Mouse (Mus musculus) cerebral cortex, adult 2 months (tissue): Measurements from ENCODE around the gene Rasl10b.

Source experiments
- WGBS: fragments of 180-500 bp; shearing (Covaris S2); methylation state at CpG from one replicate; pipeline ENCODE4 v1.1.7; 2018; 5-methylcytosine and 5-hydroxymethylcytosine counted together

Rasl10b gene

GRCm38 (mm10) chr11:83409087-83409754 lies at the start of gene Rasl10b:
TSS of gene Rasl10b (plus strand) at chr11:83409137.
- WGBS: 2% methylated on average over 37 of the region's 44 CpGs

DNA sequence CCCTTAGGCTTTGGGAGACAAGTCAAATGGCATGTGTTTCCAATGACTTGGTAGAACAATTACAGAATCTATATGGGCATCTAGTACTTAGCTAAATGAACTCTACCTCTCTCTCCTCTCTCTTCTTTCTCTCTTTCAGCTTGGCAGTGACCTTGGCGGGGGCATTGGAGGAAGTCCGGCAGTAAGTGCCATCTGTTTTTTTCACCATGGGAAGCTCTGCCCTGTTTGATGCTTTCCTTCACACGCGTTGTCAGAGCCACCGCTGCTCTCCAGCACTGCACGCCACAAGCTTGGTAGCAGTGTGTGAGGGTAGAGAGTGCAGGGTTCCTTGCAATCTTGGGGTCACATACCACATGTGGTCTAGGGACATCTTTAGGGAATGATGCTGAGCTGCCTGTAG lies 44.3 kb upstream of the Rasl10b start:
- 84% methylated on average over 6 of the region's 6 CpGs for WGBS

- WGBS: 30% methylated on average over 4 of the region's 4 CpGs
Observed at GRCm38 (mm10) chr11:83371267-83371666, 37.7 kb upstream of the Rasl10b start.

DNA sequence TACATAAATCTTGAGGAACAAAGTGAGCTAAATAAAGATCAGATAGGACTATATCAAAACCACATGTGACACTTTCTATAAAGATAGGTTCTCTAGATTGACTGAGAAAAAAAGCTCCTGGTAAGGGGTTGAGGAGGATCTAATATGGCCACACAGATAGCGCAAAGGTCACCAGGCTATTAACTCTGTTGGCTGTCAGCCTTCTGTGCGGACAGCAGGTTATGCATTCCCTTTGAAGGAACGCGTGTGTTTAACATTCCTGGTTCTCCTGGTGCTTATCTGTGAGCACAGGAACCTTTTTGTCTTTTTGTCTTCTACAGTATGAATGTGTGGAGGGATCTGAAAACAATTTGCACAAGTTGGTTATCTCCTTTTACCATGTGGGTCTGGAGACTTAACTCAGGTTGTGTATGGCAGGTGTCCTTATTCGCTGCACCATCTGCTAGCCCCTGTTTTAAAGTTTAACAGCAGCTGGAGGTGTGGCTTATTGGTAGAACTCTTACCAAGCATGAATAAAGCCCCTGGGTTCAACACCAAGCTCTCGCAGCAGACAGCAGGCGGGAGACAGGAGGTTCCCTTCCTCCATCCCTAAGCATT lies 29.1 kb upstream of the Rasl10b start:
- WGBS: 83% methylated on average over 7 of the region's 7 CpGs

DNA sequence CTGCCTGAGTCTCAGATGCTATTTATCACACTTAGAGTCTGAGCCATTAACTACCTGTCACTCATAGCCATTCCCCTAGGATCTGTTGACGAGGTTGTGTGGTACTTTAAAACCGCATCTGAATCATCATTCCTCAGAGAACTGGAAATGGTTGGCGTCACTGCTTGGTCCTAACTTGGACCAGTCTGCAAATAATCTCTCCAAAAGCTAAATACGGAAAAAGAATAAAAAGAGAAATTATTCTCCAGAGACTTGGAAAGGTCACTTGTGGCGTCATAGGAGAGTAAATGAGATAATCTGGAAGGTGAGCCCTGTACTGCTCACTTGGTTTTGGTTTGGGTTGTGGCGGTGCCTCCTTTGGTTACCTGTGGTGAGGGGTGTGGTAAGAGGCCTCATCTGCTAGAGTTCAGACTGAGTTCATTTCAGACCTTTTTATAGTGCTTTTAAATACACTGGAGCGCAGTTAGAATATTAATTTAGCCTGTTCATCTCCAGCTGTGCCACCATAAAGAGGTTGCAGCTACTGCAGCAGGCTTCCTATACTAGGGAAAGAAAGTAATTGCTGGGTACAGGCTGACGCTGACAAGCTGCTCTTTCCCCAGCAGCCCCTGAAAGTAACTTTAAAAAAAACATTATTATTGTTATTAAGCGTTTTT lies 25.9 kb upstream of the Rasl10b start:
- 54% methylated on average over 9 of the region's 9 CpGs for WGBS

- 71% methylated on average over 1 of the region's 1 CpGs for WGBS
Observed at GRCm38 (mm10) chr11:83383532-83383887, 25.4 kb upstream of the Rasl10b start.

DNA sequence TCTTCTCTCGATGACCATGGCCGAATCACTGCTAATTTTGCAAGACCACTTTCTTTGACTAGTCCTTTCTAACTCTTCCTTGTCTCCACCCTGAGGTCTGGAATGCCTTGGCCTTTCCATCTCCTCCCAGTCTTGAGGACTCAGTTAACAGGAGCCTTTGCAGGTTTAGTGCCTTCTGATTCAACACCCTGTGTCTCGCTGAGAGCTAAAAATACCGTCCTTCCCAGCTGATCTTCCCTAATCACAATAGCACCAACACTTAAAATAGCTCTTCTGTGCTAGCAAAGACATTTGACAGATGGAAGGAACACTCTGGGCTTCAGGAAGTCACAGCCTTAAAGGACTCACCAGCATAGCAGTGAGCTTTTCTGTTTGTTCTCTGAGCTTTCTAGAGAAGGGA lies 15.9 kb upstream of the Rasl10b start:
- 57% methylated on average over 4 of the region's 4 CpGs for WGBS

- WGBS: 31% methylated on average over 6 of the region's 6 CpGs
Observed at GRCm38 (mm10) chr11:83394802-83395439, 14.0 kb upstream of the Rasl10b start.

GRCm38 (mm10) chr11:83397626-83398025 lies 11.3 kb upstream of the Rasl10b start:
- 75% methylated on average over 7 of the region's 7 CpGs for WGBS

- WGBS: 69% methylated on average over 5 of the region's 5 CpGs
Observed at GRCm38 (mm10) chr11:83398724-83399123, 10.2 kb upstream of the Rasl10b start.

DNA sequence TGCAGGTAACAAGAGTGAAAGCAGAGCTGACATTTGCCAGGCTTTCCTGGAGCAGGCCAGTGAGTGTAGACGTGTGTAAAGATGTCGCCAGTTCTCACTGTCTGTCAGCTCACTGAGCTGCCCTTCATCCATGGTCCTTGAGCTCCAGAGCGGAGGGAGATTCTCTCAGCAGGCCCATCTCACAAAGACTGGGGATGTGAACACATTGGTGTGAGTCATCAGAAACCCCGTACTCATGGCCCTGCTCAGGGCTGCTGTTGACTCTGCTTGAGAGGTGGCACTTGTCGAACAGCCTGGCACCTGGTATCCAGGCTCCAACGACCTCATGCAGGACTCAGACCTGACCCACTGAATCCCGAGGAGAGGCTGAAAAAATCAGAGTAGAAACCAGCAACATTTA lies 5.2 kb upstream of the Rasl10b start:
- WGBS: 66% methylated on average over 7 of the region's 7 CpGs

- 41% methylated on average over 3 of the region's 3 CpGs for WGBS
Observed at GRCm38 (mm10) chr11:83406391-83406790, 2.5 kb upstream of the Rasl10b start.

- WGBS: 47% methylated on average over 8 of the region's 8 CpGs
Observed at GRCm38 (mm10) chr11:83408242-83408641, 695 bp upstream of the Rasl10b start.

- 3% methylated on average over 39 of the region's 40 CpGs for WGBS
Observed at GRCm38 (mm10) chr11:83409792-83410291, 905 bp downstream of the Rasl10b start.

DNA sequence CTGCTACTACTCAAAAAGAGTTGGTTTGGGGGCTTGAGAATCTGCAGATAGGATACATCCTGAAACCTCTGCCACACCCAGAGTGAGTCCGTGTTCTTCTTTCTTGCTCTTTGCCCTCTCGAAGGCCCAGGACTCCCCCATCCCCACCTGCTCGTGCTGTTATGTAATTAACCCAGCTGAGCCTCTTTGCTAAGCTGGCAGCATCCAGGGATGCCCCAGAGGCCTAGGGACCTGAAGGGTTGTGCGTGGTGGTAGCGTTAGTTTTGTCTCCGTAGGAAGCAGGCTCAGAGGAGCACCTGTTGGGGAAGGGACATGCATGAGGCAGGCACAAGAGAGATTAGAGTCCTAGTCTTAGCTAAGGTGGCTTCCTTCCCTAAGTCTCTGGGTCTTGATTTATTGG lies 1.6 kb downstream of the Rasl10b start:
- 38% methylated on average over 6 of the region's 6 CpGs for WGBS

DNA sequence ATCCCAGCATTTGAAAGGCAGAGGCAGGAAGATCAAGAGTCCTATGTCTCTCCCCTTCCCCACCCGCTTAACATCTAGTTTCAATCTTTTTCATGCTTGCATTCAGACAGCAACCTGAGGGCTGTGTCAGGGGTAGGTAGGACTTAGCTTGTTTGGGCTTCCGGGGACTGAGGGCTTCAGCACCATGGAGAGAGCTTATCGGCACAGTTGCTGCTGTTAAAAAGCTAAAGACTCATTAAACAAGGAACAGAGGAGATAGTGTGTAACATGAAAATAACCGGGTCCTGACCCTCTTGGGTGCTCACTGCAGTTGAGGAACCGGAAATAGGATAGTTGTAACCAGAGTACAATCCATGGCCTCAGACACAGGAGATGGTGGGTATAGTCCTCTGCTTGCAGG lies 8.1 kb downstream of the Rasl10b start:
- WGBS: 34% methylated on average over 5 of the region's 5 CpGs

- WGBS: 48% methylated on average over 7 of the region's 7 CpGs
Observed at GRCm38 (mm10) chr11:83417708-83418107, 8.8 kb downstream of the Rasl10b start.

- 4% methylated on average over 38 of the region's 38 CpGs for WGBS
Observed at GRCm38 (mm10) chr11:83418566-83418965, 9.6 kb downstream of the Rasl10b start.

- WGBS: 33% methylated on average over 4 of the region's 4 CpGs
Observed at GRCm38 (mm10) chr11:83420338-83420737, 11.4 kb downstream of the Rasl10b start.

DNA sequence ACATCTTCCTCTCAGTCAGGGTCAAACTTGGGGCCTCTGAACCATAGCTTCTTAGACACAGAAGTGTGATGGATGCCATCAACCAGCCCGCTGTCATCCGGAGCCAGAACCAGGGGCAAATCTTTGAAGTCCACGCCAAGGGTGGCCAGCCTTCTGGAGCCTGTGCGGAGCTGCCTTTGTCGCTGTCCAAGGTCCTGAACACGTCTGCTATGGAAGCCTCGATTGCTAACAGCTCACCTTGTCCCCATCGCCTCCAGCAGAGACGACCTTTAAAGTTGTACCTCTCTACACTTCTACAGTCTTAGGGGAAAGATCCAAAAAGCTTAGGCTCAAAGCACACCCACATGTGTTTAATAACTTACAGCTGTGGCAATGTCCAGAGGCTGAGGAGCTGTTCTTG lies 12.4 kb downstream of the Rasl10b start:
- 48% methylated on average over 9 of the region's 9 CpGs for WGBS

DNA sequence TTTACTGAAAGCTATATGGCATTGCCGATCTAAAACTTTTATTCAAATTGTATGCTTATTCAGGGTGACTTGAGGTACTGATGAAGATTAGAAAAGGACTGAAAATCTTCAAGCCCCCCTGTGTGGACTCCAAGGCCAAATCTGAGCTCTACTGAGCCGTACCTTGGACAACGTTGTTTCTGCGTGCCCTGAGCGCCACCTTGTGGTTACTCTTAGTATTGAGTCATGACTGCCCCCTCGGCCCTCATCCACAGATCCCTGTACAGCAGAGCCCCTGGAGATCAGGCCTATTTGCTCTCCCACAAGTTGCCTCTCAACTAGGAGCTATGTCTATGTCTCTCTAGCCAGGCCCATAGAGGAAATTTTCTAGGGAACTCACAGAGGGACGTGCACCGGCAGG lies 15.7 kb downstream of the Rasl10b start:
- WGBS: 7% methylated on average over 8 of the region's 8 CpGs

- 48% methylated on average over 17 of the region's 17 CpGs for WGBS
Observed at GRCm38 (mm10) chr11:83426964-83427363, 18.0 kb downstream of the Rasl10b start.

GRCm38 (mm10) chr11:83429355-83429754 lies 20.4 kb downstream of the Rasl10b start, which contains the start of gene Gas2l2:
TSS of gene Gas2l2 (minus strand) at chr11:83429455.
- 71% methylated on average over 5 of the region's 5 CpGs for WGBS
